Mouse (Mus musculus): ENCODE measurements around the gene Gad1. TPM values are rescaled to one million over a fixed set of nuclear protein-coding genes. Genes with fewer than 3 reads are reported as not detected.

The Gad1 gene
- polyA plus RNA-seq (2015; fragmentation: Nextera tagmentation; extraction: Ambion mirVana) = 0.07 and 0.08 TPM in 2 replicates

GRCm38 (mm10) chr2:70552772-70553171 is at the start of gene Gad1:
TSS of gene Gad1 (plus strand) at chr2:70553072.

GRCm38 (mm10) chr2:70508496-70508895 is 44.4 kb upstream of the Gad1 start, which contains the start of gene Erich2:
TSS of gene Erich2 (plus strand) at chr2:70508819.

Other genes with a start within 250 kb of the Gad1 start
- gene Sp5, start 78.1 kb upstream of the Gad1 start, polyA plus RNA-seq (2015; fragmentation: Nextera tagmentation; extraction: Ambion mirVana) = 0.07 and 0.12 TPM in 2 replicates
- gene Erich2, start 44.3 kb upstream of the Gad1 start, polyA plus RNA-seq (2015; fragmentation: Nextera tagmentation; extraction: Ambion mirVana) = 0.27 TPM in 1 of 2 replicates, not detected in the other
- 54.5 and 59.7 TPM in 2 replicates for gene Gorasp2, start 108.5 kb downstream of the Gad1 start, polyA plus RNA-seq (2015; fragmentation: Nextera tagmentation; extraction: Ambion mirVana)
- 2.3 and 2.8 TPM in 2 replicates for gene Gm26558, start 109.0 kb downstream of the Gad1 start, polyA plus RNA-seq (2015; fragmentation: Nextera tagmentation; extraction: Ambion mirVana)

Measured in spleen, postnatal 0 days (tissue).